Mouse (Mus musculus) liver, adult (tissue): ENCODE data around the gene Cep152.

Experiments used
- GATA4 ChIP-seq: IDR thresholded peaks from 2 replicates; pipeline ENCODE4 v1.6.1; 2014; ENCODE audit warnings: mild to moderate bottlenecking, low read length; ENCODE audit not compliant: insufficient replicate concordance

Gene Cep152

DNA sequence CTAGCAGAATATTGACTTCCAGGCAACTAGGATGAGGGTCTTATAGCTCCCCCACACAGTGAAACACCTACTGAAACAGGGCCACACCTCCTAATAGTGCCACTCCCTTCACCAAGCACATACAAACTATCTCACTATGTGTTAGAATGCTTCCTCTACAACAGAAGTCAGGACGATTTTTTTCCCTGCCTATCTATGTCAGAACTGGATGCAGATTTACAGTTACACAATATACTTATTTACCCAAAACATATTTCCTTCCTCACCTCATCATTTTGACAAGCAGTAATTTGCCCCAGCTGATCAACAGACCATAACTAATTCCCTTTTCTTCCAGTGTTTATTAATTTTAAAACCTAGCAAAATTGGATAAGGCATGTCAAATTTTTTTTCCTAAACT, 81.3 kb downstream of the Cep152 start:
- TF ChIP-seq GATA4 = no peak

DNA sequence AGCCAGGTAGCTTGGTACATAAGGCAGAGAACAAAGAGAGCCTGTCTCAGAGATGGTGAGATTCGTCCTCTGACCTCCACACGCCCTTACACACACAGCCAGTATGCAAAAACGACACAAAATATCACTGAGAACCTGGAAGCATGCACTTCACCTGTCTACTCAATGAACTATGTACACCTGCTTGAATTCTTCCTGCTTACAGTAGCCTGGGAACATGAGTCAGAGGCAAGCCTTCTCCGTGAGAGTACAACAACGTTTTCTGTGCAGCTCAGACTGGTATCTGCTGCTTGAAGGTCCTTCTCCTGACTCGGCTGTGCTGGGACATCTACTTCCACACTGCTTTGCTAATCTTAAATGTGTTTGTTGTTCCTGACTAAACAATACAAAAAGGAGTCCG, 83.5 kb downstream of the Cep152 start:
- TF ChIP-seq GATA4 = no peak

DNA sequence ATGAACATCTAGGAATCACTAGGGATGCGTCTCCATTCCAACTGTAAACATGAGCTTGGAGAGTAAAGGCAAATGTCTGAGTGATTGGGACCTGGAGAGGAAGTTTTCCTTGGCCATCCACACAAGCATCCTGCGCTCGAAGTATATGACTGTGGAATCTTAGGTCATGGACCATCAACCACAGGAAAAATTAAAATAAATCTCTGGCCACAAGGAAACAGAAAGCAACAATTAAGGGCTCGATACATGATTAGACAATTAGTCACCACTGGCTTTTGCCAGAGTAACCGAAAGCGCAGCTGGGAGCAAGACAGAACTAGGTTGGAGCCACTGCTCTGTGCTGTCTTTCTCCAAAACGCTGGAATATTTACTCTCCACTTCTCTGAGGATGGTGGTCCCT, 84.3 kb downstream of the Cep152 start:
- no peak for TF ChIP-seq GATA4

DNA sequence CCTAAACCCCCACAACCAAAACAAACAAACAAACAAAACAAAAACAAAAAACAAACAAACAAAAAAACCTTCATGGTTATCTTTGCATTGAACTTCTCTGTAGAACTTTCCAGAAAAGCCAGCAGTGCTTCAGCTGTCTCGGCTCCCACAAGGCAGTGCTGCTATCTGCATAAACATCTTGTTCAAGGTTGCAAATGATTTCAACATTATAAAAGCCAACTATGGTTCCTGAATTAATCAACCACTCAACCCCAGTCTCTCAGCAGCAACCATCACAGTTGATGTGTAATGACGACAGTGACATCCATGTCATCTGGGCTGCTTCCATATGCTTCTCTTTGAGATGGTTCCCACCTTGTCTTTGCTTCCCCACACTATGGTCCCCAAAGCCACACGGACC, 85.3 kb downstream of the Cep152 start:
- no peak for TF ChIP-seq GATA4

DNA sequence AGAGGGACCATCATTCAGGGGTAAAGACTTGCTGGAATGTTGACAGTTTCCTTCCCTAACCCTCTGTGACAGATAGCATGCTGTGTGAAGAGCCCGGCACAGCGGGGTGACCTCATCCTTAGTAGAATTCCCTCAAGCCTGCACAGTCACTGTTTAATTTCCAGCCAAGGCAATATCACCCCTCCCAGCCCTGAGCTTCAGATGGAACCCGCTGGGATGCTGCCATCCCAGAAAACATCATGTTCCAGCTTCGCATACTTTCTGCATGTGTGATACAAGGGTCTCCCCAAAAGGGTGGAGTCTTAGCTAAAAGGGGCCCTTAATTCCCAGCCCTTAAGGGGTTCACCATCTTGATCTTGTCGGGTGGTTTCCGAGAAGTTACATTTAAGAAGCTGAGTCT, 94.2 kb downstream of the Cep152 start:
- no peak for TF ChIP-seq GATA4

DNA sequence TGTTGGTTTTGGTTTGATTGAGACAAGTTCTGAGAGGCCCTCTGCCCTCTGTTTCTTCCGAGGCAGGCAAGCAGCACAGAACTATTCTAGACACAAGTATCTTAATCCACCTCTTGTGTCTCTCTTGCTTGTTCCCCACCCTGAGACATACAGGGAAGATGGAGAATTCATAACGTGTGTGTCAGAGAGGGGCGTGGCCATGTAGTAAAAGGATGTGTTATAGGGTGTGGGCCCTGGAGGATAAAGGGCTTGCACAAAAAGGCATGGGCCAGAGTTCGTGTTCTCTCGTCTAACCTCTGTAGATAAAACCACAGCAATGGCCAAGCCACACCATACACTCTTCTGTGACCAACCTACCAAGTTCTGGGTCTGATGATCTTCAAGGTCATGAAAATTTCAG, 98.3 kb downstream of the Cep152 start:
- no peak for TF ChIP-seq GATA4

DNA sequence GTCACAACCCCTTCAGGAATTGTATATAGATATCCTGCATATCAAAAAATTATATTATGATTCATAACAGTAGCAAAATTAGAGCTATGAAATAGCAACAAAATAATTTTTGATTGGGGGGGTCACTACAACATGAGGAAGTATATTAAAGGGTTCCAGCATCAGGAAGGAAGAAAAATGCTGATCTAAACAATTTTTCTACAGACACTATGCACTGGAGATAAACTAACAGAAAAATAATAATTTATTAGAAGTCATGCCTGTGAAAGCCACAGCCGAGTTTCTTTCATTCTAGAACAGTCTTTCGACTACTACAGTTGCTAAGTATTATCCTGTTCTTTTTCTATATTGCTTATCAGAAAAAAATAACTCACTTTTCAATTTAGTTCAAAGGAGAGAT, 99.4 kb downstream of the Cep152 start:
- TF ChIP-seq GATA4 = no peak

DNA sequence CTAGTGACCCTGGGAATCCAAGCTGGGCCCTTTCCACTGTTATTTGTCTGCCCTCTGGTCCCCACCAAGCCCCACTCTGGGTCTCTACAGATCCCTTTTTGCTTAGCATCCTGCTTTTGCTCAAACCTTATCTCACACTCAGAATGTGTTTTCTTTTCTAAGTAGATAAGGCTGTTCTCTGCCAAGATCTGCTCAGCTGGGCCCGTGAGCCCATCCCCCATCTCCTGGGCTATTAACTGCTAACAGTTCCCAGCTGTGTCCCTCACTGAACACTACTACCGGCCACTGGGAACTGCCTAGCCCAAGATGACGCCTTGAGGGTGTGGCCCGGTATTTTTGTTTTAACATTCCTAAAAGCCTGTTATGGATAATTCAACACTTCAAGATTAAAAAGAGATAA, 108.3 kb downstream of the Cep152 start:
- peak; percentile 61; the same call in 1 of the 2 replicates for TF ChIP-seq GATA4

DNA sequence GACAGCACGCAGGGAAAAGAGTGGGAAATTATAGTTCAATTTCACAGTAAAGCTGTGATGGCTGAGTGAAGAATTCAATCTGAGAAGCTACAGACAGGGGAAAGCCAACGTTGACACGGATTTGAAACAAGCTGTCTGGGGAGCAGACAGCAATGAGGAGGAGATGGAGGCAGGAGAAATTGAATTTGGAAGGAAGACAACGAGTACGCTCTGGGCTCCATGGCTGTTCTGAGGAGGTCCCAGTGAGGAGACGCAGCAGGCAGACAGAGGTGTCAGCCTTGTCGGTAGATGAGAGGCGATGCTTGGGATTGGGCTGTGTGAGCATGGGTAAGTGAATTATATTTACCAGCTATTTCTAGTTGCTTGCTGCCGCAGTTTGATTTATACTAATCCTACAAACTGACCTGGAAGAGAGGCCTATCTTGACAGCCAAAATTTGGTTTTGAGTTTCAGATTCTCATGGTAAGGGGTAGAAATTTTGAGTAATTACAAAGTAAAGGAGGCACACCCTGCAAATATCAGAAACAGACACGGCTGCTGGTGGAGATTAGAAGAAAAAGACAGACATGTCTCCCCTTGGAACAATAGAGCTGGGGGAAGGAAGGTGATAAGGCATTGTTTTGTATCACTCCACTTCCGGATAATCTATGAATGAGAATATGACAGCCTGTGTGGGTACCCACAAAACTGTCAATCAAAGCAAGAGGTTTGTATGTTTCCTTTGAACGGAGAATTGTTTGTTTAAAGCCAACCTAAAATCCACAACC, 109.4 kb downstream of the Cep152 start:
- peak; percentile 82 for TF ChIP-seq GATA4

DNA sequence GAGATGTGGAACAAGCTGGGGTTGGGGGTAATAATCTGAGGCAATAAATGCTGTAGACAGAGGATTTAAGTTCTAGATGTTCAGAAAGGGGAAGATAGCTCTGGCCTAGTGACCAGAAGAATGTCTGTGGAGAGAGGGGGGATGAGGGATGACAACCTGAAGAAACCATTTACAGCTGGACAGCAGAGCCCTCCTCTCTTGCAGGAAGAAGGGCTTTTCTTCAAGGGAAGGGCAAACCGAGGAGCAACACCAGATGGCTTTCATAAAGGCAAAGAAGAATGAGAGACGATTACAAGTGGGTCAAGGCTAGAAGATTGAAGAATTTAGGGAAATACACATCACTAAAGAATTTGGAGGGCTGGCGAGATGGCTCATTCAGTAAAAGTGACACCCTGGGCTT, 110.5 kb downstream of the Cep152 start:
- TF ChIP-seq GATA4 = no peak
